Comparison of ENCODE assay signal across 20 mouse cellular contexts in genomic region chr16:72622868-72623267, GRCm38 (mm10).
A peak's percentile ranks its signal among the peaks of the same experiment; 100 is the strongest.
DNase-seq lines count a peak whose midpoint lies in the region; ATAC-seq lines count a peak whose summit lies in the region.
"Had no signal": no experiment of that assay in that cellular context is flagged by ENCODE, and none has a peak within 500 bp of the region (broad histone marks: within the 10 kb centered on the region; RNA-seq: fewer than 3 reads in every experiment).

No protein-coding gene starts in this region.

- no peaks in the 10 kb centered on the region for H3K9me3 ChIP-seq in forebrain, embryonic 12.5 days
- no peaks in the 10 kb centered on the region for H3K9me3 ChIP-seq in forebrain, embryonic 10.5 days
- H3K9me3 ChIP-seq in neural tube, embryonic 15.5 days (replicated peaks): no peaks in the 10 kb centered on the region
- no peaks in the 10 kb centered on the region for H3K9me3 ChIP-seq in hindbrain, embryonic 16.5 days (ENCODE audit: control insufficient read depth, low read length)
- H3K9me3 ChIP-seq: limb, embryonic 12.5 days; liver, embryonic 13.5 days; neural tube, embryonic 12.5 days had no signal

- H3K4me1 ChIP-seq in forebrain, embryonic 12.5 days: peaks cover 11% of the 10 kb centered on the region
- H3K4me1 ChIP-seq in forebrain, embryonic 10.5 days: no peaks in the 10 kb centered on the region
- peaks cover 6% of the 10 kb centered on the region; the same call in 1 of the 2 replicates for H3K4me1 ChIP-seq in neural tube, embryonic 15.5 days
- H3K4me1 ChIP-seq in hindbrain, embryonic 16.5 days (ENCODE audit: control insufficient read depth, insufficient read depth, low read depth, low read length): 0 out of 2 replicates have a peak, but pooled peaks cover 2% of the 10 kb centered on the region
- H3K4me1 ChIP-seq: limb, embryonic 12.5 days; liver, embryonic 13.5 days; neural tube, embryonic 12.5 days had no signal

- intact Hi-C loops in heart, postnatal 10 days (cut with DNase I): no loop called here

- H3K27me3 ChIP-seq in forebrain, embryonic 12.5 days: peaks cover 7% of the 10 kb centered on the region; the same call in 1 of the 2 replicates
- 0 out of 2 replicates have a peak, but pooled peaks cover 12% of the 10 kb centered on the region for H3K27me3 ChIP-seq in forebrain, embryonic 10.5 days (ENCODE audit: poor library complexity, severe bottlenecking)
- no peaks in the 10 kb centered on the region for H3K27me3 ChIP-seq in neural tube, embryonic 15.5 days (replicated peaks)
- no peaks in the 10 kb centered on the region for H3K27me3 ChIP-seq in hindbrain, embryonic 16.5 days (replicated peaks; ENCODE audit: control insufficient read depth, insufficient read depth, low read length)
- H3K27me3 ChIP-seq: limb, embryonic 12.5 days; liver, embryonic 13.5 days; neural tube, embryonic 12.5 days had no signal

- H3K36me3 ChIP-seq in forebrain, embryonic 12.5 days (replicated peaks): no peaks in the 10 kb centered on the region
- H3K36me3 ChIP-seq in forebrain, embryonic 10.5 days (replicated peaks): no peaks in the 10 kb centered on the region
- H3K36me3 ChIP-seq in neural tube, embryonic 15.5 days: no peaks in the 10 kb centered on the region
- no peaks in the 10 kb centered on the region for H3K36me3 ChIP-seq in hindbrain, embryonic 16.5 days (ENCODE audit: control insufficient read depth, insufficient read depth, low read length)
- H3K36me3 ChIP-seq: limb, embryonic 12.5 days; liver, embryonic 13.5 days; neural tube, embryonic 12.5 days had no signal

- H3K4me3 ChIP-seq in forebrain, embryonic 12.5 days (replicated peaks): no peak overlapping the region
- no peak overlapping the region for H3K4me3 ChIP-seq in forebrain, embryonic 10.5 days
- H3K4me3 ChIP-seq in neural tube, embryonic 15.5 days (replicated peaks): no peak overlapping the region
- H3K4me3 ChIP-seq in hindbrain, embryonic 16.5 days (ENCODE audit: low read length): no peak overlapping the region
- H3K4me3 ChIP-seq: heart, adult 2 months; limb, embryonic 12.5 days; liver, embryonic 13.5 days; neural tube, embryonic 12.5 days had no signal

- 40% methylated on average over 10 of the region's 10 CpGs for WGBS in forebrain, embryonic 12.5 days
- 90% methylated on average over 10 of the region's 10 CpGs for WGBS in forebrain, embryonic 10.5 days
- WGBS in neural tube, embryonic 15.5 days: 46% methylated on average over 10 of the region's 10 CpGs
- 39% methylated on average over 10 of the region's 10 CpGs for WGBS in hindbrain, embryonic 16.5 days

- no peak overlapping the region for H3K9ac ChIP-seq in forebrain, embryonic 12.5 days
- H3K9ac ChIP-seq in neural tube, embryonic 15.5 days (replicated peaks): no peak overlapping the region
- H3K9ac ChIP-seq in hindbrain, embryonic 16.5 days (ENCODE audit: low read depth, low read length): no peak overlapping the region
- H3K9ac ChIP-seq: limb, embryonic 12.5 days; liver, embryonic 13.5 days; lung, embryonic 14.5 days; neural tube, embryonic 12.5 days had no signal

- ATAC-seq in forebrain, embryonic 12.5 days (ENCODE audit: low FRiP score): peak; percentile 74
- ATAC-seq in neural tube, embryonic 15.5 days (ENCODE audit: low FRiP score): no peak
- ATAC-seq in hindbrain, embryonic 16.5 days: no peak
- ATAC-seq: intestine, postnatal 0 days had no signal

- DNase-seq in forebrain, embryonic 10.5 days (ENCODE audit: extremely low spot score, low spot score): no peak
- DNase-seq in neural tube, embryonic 10.5 days (ENCODE audit: extremely low spot score, low spot score): no peak
- no peak for DNase-seq in gastrocnemius, adult 18-20 months (ENCODE audit: low spot score)
- DNase-seq in heart, postnatal 10 days: no peak
- no peak for DNase-seq in layer of hippocampus, adult 8-10 months (ENCODE audit: low spot score in 2 of 2)
- DNase-seq: cerebellum, adult 2 months; gastrocnemius, postnatal 10 days; heart, adult 2 months; heart, postnatal 4 days; liver, embryonic 13.5 days; lung, embryonic 14.5 days; right cerebral cortex, adult 18-20 months; thymus, postnatal 14 days had no signal

- H3K27ac ChIP-seq in forebrain, embryonic 12.5 days: peak overlapping the region; percentile 3; the same call in 1 of the 2 replicates
- no peak overlapping the region for H3K27ac ChIP-seq in forebrain, embryonic 10.5 days
- H3K27ac ChIP-seq in neural tube, embryonic 15.5 days (replicated peaks): no peak overlapping the region
- no peak overlapping the region for H3K27ac ChIP-seq in hindbrain, embryonic 16.5 days (ENCODE audit: low read depth, low read length)
- H3K27ac ChIP-seq: heart, adult 2 months; limb, embryonic 12.5 days; liver, embryonic 13.5 days; macrophage; neural tube, embryonic 12.5 days had no signal

- peak overlapping the region; percentile 15; the same call in 1 of the 2 replicates for H3K4me2 ChIP-seq in forebrain, embryonic 12.5 days
- peak overlapping the region; percentile 19; the same call in 1 of the 2 replicates for H3K4me2 ChIP-seq in neural tube, embryonic 15.5 days
- peak overlapping the region; percentile 28 for H3K4me2 ChIP-seq in hindbrain, embryonic 16.5 days (ENCODE audit: low read length)
- H3K4me2 ChIP-seq: limb, embryonic 12.5 days; liver, embryonic 13.5 days; lung, embryonic 14.5 days; neural tube, embryonic 12.5 days had no signal
